Mouse (Mus musculus) heart, postnatal 0 days (tissue): ENCODE results near the gene Slc25a35.

Experiments used
- CTCF ChIP-seq: IDR thresholded peaks from 2 replicates; pipeline ENCODE4 v1.5.1; 2016; ENCODE audit warnings: antibody characterized with exemption, control low read depth, low read depth
- EP300 ChIP-seq: IDR thresholded peaks from 2 replicates; pipeline ENCODE4 v1.6.1; 2016; ENCODE audit warnings: antibody characterized with exemption, low read depth

GRCm38 (mm10) chr11:68975085-68975484 is 7.2 kb downstream of the Slc25a35 start, which contains the start of gene Rangrf:
- TF ChIP-seq EP300 = no peak
- no peak for TF ChIP-seq CTCF
